Mouse (Mus musculus): ENCODE results near the gene Anxa5. TPM values are rescaled to one million over a fixed set of nuclear protein-coding genes. Genes with fewer than 3 reads are reported as not detected.

Gene Anxa5
- polyA plus RNA-seq, 1 experiment from 2014 or later = 375 TPM

DNA sequence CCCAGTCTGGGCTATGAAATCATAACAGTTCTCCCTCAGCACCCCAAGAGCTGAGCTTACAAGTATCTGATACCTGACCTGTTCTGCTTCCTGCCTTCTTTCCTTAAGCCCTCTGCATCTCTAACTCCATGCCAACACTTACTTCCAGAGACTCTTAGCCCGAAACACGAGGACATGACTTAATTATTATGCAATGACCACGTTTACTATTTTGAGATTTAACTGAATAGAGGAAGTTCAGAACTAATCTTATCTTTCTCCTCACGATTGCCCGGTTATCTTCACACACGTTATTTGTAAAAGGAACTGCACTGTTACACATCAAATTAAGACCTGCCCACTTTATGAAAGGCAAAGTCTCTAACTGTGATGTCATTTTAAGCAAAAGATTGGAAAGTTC is 28.8 kb downstream of the Anxa5 start:
- WGBS = 19% methylated on average over 6 of the region's 6 CpGs
- no peak for ATAC-seq (ENCODE audit: extremely low read depth, insufficient number of reproducible peaks, low FRiP score, low TSS enrichment)

GRCm38 (mm10) chr3:36446506-36446905 is 29.2 kb downstream of the Anxa5 start:
- Histone ChIP-seq H3K9me3 (no peaks in the 10 kb centered on the region), H3K36me3 (peaks cover 47% of the 10 kb centered on the region), H3K9ac (peak overlapping the region; percentile 40; the same call in 1 of the 2 replicates), H3K4me3 (no peak overlapping the region), H3K4me1 (peaks cover 40% of the 10 kb centered on the region), H3K27me3 (replicated peaks) (no peaks in the 10 kb centered on the region), H3K4me2 (peak overlapping the region; percentile 22; the same call in 1 of the 2 replicates), H3K27ac (replicated peaks) (peak overlapping the region; percentile 43)
- WGBS = 45% methylated on average over 5 of the region's 5 CpGs
- ATAC-seq (ENCODE audit: extremely low read depth, insufficient number of reproducible peaks, low FRiP score, low TSS enrichment) = no peak

More for the DNA sequence above, 28.8 kb downstream of the Anxa5 start:
- peak overlapping the region; percentile 22; the same call in 1 of the 2 replicates for H3K4me2 ChIP-seq
- H3K4me3 ChIP-seq = no peak overlapping the region
- H3K9ac ChIP-seq = peak overlapping the region; percentile 40; the same call in 1 of the 2 replicates
- H3K27ac ChIP-seq (replicated peaks) = peak overlapping the region; percentile 43
- H3K27me3 ChIP-seq (replicated peaks) = no peaks in the 10 kb centered on the region
- no peaks in the 10 kb centered on the region for H3K9me3 ChIP-seq
- H3K4me1 ChIP-seq = peaks cover 40% of the 10 kb centered on the region
- peaks cover 51% of the 10 kb centered on the region for H3K36me3 ChIP-seq

DNA sequence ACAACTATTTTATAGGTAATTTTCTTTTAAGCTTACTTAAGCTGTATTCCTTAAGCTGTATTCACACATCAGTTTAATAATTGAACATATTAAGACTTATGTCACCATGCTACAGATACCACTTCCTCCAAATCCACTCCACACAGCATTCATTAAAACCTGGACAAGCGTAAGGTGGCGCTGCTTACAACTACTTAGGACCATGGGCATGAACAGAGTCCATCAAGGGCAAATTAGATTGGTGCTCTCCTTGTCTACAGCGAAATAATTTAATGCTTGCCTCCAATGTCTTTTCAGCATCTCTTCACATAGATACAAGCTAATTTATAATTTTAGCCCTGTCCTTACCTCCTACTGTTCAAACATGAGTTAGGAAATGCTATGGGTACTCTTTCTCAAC is 29.7 kb downstream of the Anxa5 start:
- Histone ChIP-seq H3K4me1 (peaks cover 38% of the 10 kb centered on the region), H3K27ac (replicated peaks) (0 out of 2 replicates have a peak overlapping the region, but pooled peaks have one; percentile 43), H3K9me3 (no peaks in the 10 kb centered on the region), H3K36me3 (peaks cover 42% of the 10 kb centered on the region), H3K4me2 (no peak overlapping the region), H3K9ac (no peak overlapping the region), H3K4me3 (no peak overlapping the region), H3K27me3 (replicated peaks) (no peaks in the 10 kb centered on the region)
- no peak for ATAC-seq (ENCODE audit: extremely low read depth, insufficient number of reproducible peaks, low FRiP score, low TSS enrichment)
- WGBS = 84% methylated on average over 3 of the region's 3 CpGs

- Histone ChIP-seq H3K27me3 (replicated peaks) (no peaks in the 10 kb centered on the region), H3K27ac (replicated peaks) (no peak overlapping the region), H3K4me3 (no peak overlapping the region), H3K36me3 (peaks cover 6% of the 10 kb centered on the region), H3K4me2 (no peak overlapping the region), H3K9ac (no peak overlapping the region), H3K9me3 (no peaks in the 10 kb centered on the region), H3K4me1 (peaks cover 29% of the 10 kb centered on the region)
- no peak for ATAC-seq (ENCODE audit: extremely low read depth, insufficient number of reproducible peaks, low FRiP score, low TSS enrichment)
- WGBS = 0% methylated on average over 2 of the region's 2 CpGs
These were observed 33.3 kb downstream of the Anxa5 start for GRCm38 (mm10) chr3:36442426-36442825.

DNA sequence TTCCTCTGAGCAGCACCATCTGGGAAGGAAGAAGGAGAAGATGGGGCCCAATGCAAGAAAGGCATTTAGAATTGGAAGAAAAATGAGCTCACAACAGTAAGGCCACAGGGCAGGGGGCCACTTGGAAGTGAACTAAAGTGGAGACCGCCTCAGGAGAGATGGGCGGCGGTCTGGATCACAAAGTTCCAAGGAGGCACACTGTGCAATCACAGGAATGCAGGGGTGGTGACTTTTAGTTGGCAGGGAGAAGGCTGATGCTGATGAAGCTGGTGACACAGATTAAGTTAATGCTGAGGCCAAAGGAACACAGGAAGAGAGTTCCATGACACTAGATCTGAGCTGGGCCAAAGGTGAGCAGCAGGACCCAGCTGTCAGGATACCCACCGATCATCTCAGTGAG is 35.4 kb downstream of the Anxa5 start:
- Histone ChIP-seq H3K36me3 (no peaks in the 10 kb centered on the region), H3K27me3 (replicated peaks) (no peaks in the 10 kb centered on the region), H3K27ac (replicated peaks) (peak overlapping the region; percentile 63), H3K9me3 (no peaks in the 10 kb centered on the region), H3K4me2 (0 out of 2 replicates have a peak overlapping the region, but pooled peaks have one; percentile 1), H3K4me1 (peaks cover 17% of the 10 kb centered on the region), H3K9ac (no peak overlapping the region), H3K4me3 (no peak overlapping the region)
- ATAC-seq (ENCODE audit: extremely low read depth, insufficient number of reproducible peaks, low FRiP score, low TSS enrichment) = no peak
- 38% methylated on average over 4 of the region's 4 CpGs for WGBS

DNA sequence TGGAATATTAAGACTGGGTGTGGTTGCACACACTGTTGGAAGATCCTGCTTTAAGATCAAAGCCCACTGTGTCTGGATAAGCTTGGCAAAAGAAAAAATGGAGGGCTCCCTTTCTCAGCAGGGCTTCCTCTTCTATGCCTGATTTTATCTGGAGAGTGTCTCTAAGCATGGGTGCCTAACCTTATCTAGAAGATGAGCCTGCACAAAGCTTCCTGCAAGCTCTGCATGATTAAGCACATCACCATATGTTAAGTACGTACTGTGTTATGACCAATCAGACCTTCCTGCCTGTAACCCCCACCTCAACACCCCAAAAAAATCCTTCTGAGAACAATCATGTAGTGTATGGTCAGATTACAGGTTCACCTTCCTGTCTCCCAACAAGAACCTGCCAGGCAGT is 45.3 kb downstream of the Anxa5 start:
- ATAC-seq (ENCODE audit: extremely low read depth, insufficient number of reproducible peaks, low FRiP score, low TSS enrichment) = no peak
- no peaks in the 10 kb centered on the region for H3K9me3 ChIP-seq
- H3K4me2 ChIP-seq = no peak overlapping the region
- no peaks in the 10 kb centered on the region for H3K4me1 ChIP-seq
- H3K36me3 ChIP-seq = no peaks in the 10 kb centered on the region
- 72% methylated on average over 1 of the region's 1 CpGs for WGBS
- no peak overlapping the region for H3K27ac ChIP-seq (replicated peaks)
- H3K4me3 ChIP-seq = no peak overlapping the region
- no peaks in the 10 kb centered on the region for H3K27me3 ChIP-seq (replicated peaks)
- H3K9ac ChIP-seq = no peak overlapping the region

- ATAC-seq (ENCODE audit: extremely low read depth, insufficient number of reproducible peaks, low FRiP score, low TSS enrichment) = no peak
- no peak overlapping the region for H3K27ac ChIP-seq (replicated peaks)
- WGBS = 84% methylated on average over 8 of the region's 8 CpGs
- H3K36me3 ChIP-seq = no peaks in the 10 kb centered on the region
- no peaks in the 10 kb centered on the region for H3K4me1 ChIP-seq
- H3K4me3 ChIP-seq = no peak overlapping the region
- no peak overlapping the region for H3K4me2 ChIP-seq
- no peaks in the 10 kb centered on the region for H3K9me3 ChIP-seq
- no peaks in the 10 kb centered on the region for H3K27me3 ChIP-seq (replicated peaks)
- H3K9ac ChIP-seq = no peak overlapping the region
These were observed 48.3 kb downstream of the Anxa5 start for GRCm38 (mm10) chr3:36427386-36427785.

DNA sequence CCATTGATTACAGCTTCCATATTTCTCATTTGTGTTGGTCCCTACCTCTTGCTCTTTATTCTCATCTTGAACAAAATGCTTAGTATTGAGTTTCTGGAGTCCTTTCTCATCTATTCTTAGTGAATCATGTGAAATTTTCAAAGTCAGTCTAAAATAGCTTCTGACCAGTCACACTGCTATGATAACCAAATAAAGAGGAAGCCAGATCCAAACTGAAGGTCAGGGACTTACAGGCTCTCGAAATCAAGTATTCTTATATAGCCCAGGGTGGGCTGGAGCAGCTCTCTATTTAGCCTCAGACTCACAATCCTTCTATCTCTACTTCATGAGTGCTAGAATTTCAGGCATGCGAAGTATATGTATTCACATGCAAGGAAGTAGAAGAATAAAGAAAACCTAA is 66.2 kb downstream of the Anxa5 start:
- 24% methylated on average over 2 of the region's 2 CpGs for WGBS
- H3K9ac ChIP-seq = no peak overlapping the region
- H3K9me3 ChIP-seq = 0 out of 2 replicates have a peak, but pooled peaks cover 2% of the 10 kb centered on the region
- peaks cover 26% of the 10 kb centered on the region for H3K4me1 ChIP-seq
- H3K36me3 ChIP-seq = no peaks in the 10 kb centered on the region
- H3K4me2 ChIP-seq = no peak overlapping the region
- no peak overlapping the region for H3K4me3 ChIP-seq
- H3K27me3 ChIP-seq (replicated peaks) = no peaks in the 10 kb centered on the region
- H3K27ac ChIP-seq (replicated peaks) = peak overlapping the region; percentile 68
- ATAC-seq (ENCODE audit: extremely low read depth, insufficient number of reproducible peaks, low FRiP score, low TSS enrichment) = no peak

DNA sequence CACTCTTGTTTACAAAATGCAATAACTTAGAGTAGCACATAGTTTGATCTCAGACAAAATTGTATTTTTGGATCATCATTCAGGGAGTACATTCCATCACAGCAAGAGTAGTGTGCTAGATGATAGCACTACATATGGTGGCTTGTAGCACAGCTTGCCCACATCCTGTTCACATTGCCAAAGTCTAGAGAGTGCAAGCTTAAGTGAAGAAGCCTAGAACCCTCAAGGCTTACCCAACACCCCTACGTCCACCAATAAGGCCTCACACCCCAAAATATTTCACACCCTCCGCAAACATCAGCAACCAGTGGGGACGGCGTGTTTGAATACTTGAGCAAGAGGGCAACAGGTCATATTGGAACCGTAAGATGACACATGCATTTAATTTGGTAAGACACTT is 68.7 kb downstream of the Anxa5 start:
- Histone ChIP-seq H3K4me3 (no peak overlapping the region), H3K36me3 (no peaks in the 10 kb centered on the region), H3K27me3 (replicated peaks) (no peaks in the 10 kb centered on the region), H3K27ac (replicated peaks) (peak overlapping the region; percentile 70; the same call in 1 of the 2 replicates), H3K4me2 (no peak overlapping the region), H3K9me3 (no peaks in the 10 kb centered on the region), H3K4me1 (peaks cover 26% of the 10 kb centered on the region), H3K9ac (no peak overlapping the region)
- 90% methylated on average over 5 of the region's 5 CpGs for WGBS
- ATAC-seq (ENCODE audit: extremely low read depth, insufficient number of reproducible peaks, low FRiP score, low TSS enrichment) = no peak

GRCm38 (mm10) chr3:36406340-36406739 is 69.4 kb downstream of the Anxa5 start:
- Histone ChIP-seq H3K27ac (replicated peaks) (peak overlapping the region; percentile 70), H3K4me2 (no peak overlapping the region), H3K9me3 (no peaks in the 10 kb centered on the region), H3K4me1 (peaks cover 26% of the 10 kb centered on the region), H3K4me3 (no peak overlapping the region), H3K36me3 (no peaks in the 10 kb centered on the region), H3K9ac (no peak overlapping the region), H3K27me3 (replicated peaks) (no peaks in the 10 kb centered on the region)
- ATAC-seq (ENCODE audit: extremely low read depth, insufficient number of reproducible peaks, low FRiP score, low TSS enrichment) = no peak
- WGBS = 22% methylated on average over 2 of the region's 2 CpGs

GRCm38 (mm10) chr3:36401900-36402299 is 73.8 kb downstream of the Anxa5 start:
- no peak overlapping the region for H3K4me3 ChIP-seq
- no peaks in the 10 kb centered on the region for H3K9me3 ChIP-seq
- H3K27ac ChIP-seq (replicated peaks) = no peak overlapping the region
- peaks cover 12% of the 10 kb centered on the region for H3K4me1 ChIP-seq
- H3K27me3 ChIP-seq (replicated peaks) = no peaks in the 10 kb centered on the region
- H3K9ac ChIP-seq = no peak overlapping the region
- no peak for ATAC-seq (ENCODE audit: extremely low read depth, insufficient number of reproducible peaks, low FRiP score, low TSS enrichment)
- 77% methylated on average over 2 of the region's 2 CpGs for WGBS
- no peak overlapping the region for H3K4me2 ChIP-seq
- no peaks in the 10 kb centered on the region for H3K36me3 ChIP-seq

DNA sequence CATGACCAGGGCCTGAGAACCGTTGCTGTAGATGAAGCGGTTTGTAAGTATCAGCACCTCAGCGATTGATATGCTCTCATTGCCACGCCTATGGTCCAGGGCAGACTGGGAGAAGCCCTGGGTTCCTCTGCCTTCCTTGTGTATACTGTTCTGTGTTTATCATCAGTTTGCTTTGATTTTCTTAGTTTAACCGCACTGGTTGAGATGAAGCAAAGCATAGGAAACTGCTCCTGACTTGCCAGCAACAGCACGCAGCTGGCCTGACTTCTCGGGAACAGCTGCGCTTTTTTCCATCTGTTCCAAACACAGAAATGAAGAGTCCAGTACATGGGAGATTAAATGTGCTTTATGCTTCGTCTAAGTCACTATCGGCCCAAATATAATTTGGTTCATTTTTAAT is 75.0 kb downstream of the Anxa5 start:
- H3K27ac ChIP-seq (replicated peaks) = no peak overlapping the region

More for the DNA sequence above, 75.0 kb downstream of the Anxa5 start:
- Histone ChIP-seq H3K9ac (no peak overlapping the region), H3K4me2 (no peak overlapping the region), H3K36me3 (no peaks in the 10 kb centered on the region), H3K27me3 (replicated peaks) (no peaks in the 10 kb centered on the region), H3K4me3 (no peak overlapping the region), H3K9me3 (no peaks in the 10 kb centered on the region), H3K4me1 (no peaks in the 10 kb centered on the region)
- ATAC-seq (ENCODE audit: extremely low read depth, insufficient number of reproducible peaks, low FRiP score, low TSS enrichment) = no peak
- WGBS = 62% methylated on average over 10 of the region's 10 CpGs

Data from heart, embryonic 13.5 days (tissue).